Mouse (Mus musculus): ENCODE measurements at regions not wholly inside any gene's neighbourhood (a gene's known extent, or its start where the extent isn't known, plus 50 kb on each side); places are given as distances from the start of the nearest gene placed in this dataset.

GRCm38 (mm10) chr3:38382743-38383142, 101.9 kb downstream of the Ankrd50 start:
- TF ChIP-seq CTCF (IDR thresholded peaks at IDR 0.05; ENCODE audit: low read depth) (no peak), EP300 (IDR thresholded peaks at IDR 0.05; ENCODE audit: low read depth) (no peak)
